Mouse (Mus musculus) embryonic facial prominence, embryonic 14.5 days (tissue): ENCODE data around the gene Gm2174. TPM values are rescaled to one million over a fixed set of nuclear protein-coding genes. Genes with fewer than 3 reads are reported as not detected.

Experiments
- ATAC-seq: fragments of 200-750 bp; cut with Nextera tagmentation; 2 replicates; pipeline ENCODE4 v1.8.0; 2017; ENCODE audit warnings: low read depth, moderate number of reproducible peaks, moderate TSS enrichment
- DNase-seq: peaks from one replicate; pipeline ENCODE4 v3.0.0-alpha.2; 2015; ENCODE audit warnings: low spot score
- H3K27ac ChIP-seq: fragments of 300-500 bp; sonication (generic); replicated peaks from 2 replicates; pipeline ENCODE4 v1.5.1; 2014; ENCODE audit warnings: low read depth, mild to moderate bottlenecking, low read length, moderate library complexity
- H3K27me3 ChIP-seq: fragments of 300-500 bp; sonication (generic); replicated peaks from 2 replicates; pipeline ENCODE4 v1.6.1; 2014; ENCODE audit warnings: low read length; ENCODE audit not compliant: control insufficient read depth, insufficient read depth
- H3K36me3 ChIP-seq: fragments of 300-500 bp; sonication (generic); 2 replicates; pipeline ENCODE4 v1.6.1; 2014; ENCODE audit warnings: low read length, mixed read lengths; ENCODE audit not compliant: control insufficient read depth, insufficient read depth
- H3K4me1 ChIP-seq: fragments of 300-500 bp; sonication (generic); 2 replicates; pipeline ENCODE4 v1.6.1; 2014; ENCODE audit warnings: antibody characterized with exemption, low read length; ENCODE audit not compliant: control insufficient read depth, insufficient read depth
- H3K4me2 ChIP-seq: fragments of 300-500 bp; sonication (generic); 2 replicates; pipeline ENCODE4 v1.6.1; 2014; ENCODE audit warnings: low read depth, mild to moderate bottlenecking, low read length, moderate library complexity, mixed read lengths
- H3K4me3 ChIP-seq: fragments of 300-500 bp; sonication (generic); 2 replicates; pipeline ENCODE4 v1.5.1; 2014; ENCODE audit warnings: low read depth, mild to moderate bottlenecking, low read length
- H3K9ac ChIP-seq: fragments of 300-500 bp; sonication (generic); 2 replicates; pipeline ENCODE4 v1.6.1; 2014; ENCODE audit warnings: low read depth, mild to moderate bottlenecking, low read length, moderate library complexity, mixed read lengths
- H3K9me3 ChIP-seq: fragments of 300-500 bp; sonication (generic); 2 replicates; pipeline ENCODE4 v1.6.1; 2016; ENCODE audit warnings: low read length; ENCODE audit not compliant: control insufficient read depth
- WGBS: fragments of 180-500 bp; shearing (Covaris S2); extraction: QIAGEN DNeasy Blood & Tissue Kit; methylation state at CpG from one replicate; pipeline ENCODE4 v1.1.7; 2014; 5-methylcytosine and 5-hydroxymethylcytosine counted together
- polyA plus RNA-seq: library from polyadenylated mRNA; unstranded; fragments of >200 nt; fragmentation: Nextera tagmentation; extraction: Ambion mirVana; gene quantifications from 2 replicates; pipeline ENCODE4 v1.2.1, GENCODE M21; 2014

Gm2174 gene
- polyA plus RNA-seq, 1 experiment from 2014 or later = 3.5 TPM

DNA sequence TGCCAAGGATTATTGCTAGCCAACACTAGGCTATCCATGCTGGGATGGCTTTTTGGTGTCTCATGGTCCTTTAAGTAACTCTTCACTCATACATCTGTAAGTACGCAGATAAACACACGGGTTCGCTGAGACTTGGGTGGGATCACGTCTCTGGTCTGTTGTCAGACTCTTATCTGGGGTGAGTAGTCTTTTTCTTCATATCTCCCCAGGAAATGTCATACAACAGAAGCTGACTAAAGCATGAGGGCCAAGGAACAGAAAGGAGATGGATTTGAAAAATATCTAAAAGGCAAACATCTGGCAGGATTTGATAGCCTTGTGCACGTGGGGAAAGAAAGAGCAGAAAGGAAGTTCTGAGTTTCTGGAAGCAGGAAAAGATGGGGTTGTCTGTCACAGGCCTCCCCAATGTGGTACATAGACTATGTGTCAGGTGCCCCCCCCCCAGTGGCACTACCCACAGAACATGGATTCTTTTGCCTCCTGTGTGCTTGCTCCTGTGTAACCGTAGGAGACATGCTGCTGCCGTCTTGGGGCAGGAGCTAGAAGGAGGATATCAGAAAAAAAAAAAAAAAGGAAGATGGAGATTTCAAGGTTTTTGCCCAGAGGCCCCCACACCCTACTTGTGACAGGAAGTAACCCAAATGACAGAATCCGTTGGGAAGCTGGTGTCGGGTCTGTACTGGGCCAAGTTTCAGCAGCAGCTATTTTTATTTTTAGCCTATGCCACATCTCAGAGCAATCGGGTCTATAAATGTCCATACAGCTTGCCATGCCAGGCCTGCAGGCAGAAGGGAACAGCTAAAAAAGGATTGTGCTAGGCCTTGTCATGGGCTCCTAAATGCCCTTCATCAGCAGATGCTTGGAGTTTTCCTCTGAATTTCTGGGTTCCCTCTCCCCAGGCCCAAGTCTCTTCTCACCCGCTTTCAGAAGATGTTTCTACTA, 1.0 kb upstream of the Gm2174 start:
- DNase-seq = no peak
- no peaks in the 10 kb centered on the region for H3K9me3 ChIP-seq
- no peaks in the 10 kb centered on the region for H3K4me1 ChIP-seq
- no peaks in the 10 kb centered on the region for H3K27me3 ChIP-seq
- H3K9ac ChIP-seq = no peak overlapping the region
- H3K36me3 ChIP-seq = no peaks in the 10 kb centered on the region
- H3K27ac ChIP-seq = no peak overlapping the region
- 71% methylated on average over 11 of the region's 11 CpGs for WGBS
- ATAC-seq = no peak
- no peak overlapping the region for H3K4me3 ChIP-seq
- no peak overlapping the region for H3K4me2 ChIP-seq

DNA sequence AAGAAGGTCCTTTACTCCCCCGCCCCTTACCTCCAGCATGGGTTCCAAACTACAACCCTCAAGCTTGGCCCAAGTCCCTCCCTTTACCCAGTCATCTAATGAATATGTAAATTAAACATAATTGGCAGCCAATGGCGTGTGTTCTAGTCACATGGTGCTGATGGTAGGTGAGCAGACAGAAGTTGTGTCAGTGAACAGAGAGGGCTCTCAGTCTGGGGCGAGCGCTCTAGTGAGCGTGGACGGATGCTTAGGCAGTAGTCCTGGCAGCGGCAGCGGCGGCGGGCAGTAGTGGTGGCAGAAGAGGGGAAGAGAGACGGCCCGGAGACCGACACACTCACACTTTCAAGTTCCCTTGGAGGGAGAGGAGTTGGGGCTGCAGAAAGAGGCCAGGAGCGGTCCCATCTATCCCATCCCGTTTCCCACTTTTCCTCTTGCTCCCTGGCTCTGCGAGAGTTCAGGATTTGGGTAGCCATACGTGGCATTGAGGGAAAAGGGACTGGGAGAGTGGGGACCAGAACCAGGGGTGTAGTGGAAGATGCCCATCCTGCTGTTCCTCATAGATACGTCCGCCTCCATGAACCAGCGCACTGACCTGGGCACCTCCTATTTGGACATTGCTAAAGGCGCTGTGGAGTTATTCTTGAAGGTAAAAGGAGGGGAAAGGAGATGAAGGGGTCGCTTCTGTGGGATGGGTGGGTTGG, 7.1 kb downstream of the Gm2174 start, which contains the start of gene Ints6l:
Ints6l (plus strand) TSS at position 187 of the 701 bp plus-strand sequence.
- Histone ChIP-seq H3K4me2 (peak within 1 kb of the TSS; percentile 51), H3K4me3 (peak within 1 kb of the TSS; percentile 53), H3K27me3 (no peaks in the 10 kb centered on the region), H3K36me3 (no peaks in the 10 kb centered on the region), H3K27ac (peak within 1 kb of the TSS; percentile 94), H3K9me3 (no peaks in the 10 kb centered on the region), H3K9ac (peak within 1 kb of the TSS; percentile 81), H3K4me1 (no peaks in the 10 kb centered on the region)
- WGBS = 35% methylated on average over 16 of the region's 22 CpGs
- ATAC-seq = peak; percentile 82
- DNase-seq = peak; percentile 95

DNA sequence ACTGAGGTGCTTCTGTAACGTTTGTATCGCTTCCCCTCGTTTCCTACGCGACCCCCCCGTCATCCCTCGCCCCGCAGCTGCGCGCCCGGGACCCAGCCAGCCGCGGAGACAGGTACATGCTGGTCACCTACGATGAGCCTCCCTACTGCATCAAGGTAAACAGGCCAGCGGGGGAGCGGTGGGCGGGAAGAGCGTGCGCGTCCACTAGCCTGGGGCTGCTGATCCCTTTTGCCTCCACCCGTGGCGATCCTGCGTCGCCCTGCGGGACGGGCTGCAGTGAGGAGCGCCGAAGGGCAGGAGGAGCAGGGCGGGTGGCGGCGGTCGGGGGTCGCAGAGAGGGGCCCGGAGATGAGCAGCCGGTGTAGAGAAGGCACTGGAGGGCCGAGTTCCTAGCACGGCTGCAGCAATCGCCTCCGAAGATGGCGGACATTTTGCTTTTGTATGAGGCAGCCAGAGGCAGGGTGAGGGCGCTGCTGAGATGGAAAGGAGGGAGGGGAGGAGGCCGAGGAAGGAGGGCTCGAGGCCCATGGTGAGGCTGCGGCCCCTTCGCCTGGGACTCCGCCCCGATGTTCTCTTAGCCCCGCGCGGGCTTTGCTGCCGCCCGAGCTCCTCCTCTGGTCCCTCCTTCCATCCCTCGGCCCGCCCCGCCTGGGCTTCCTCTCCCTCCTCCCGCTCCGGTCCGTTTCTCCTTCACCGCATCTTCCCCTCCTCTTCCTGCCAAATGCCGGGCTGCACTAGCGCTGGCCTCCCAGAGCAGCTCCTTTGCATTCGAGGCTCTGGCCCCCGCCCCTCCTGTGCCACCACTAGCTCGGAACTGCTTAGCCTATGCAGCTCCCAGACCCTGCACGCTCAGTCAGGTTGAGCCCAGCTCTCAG, 7.8 kb downstream of the Gm2174 start:
- Histone ChIP-seq H3K4me1 (no peaks in the 10 kb centered on the region), H3K9me3 (no peaks in the 10 kb centered on the region), H3K27me3 (no peaks in the 10 kb centered on the region), H3K27ac (peak overlapping the region; percentile 94), H3K4me2 (peak overlapping the region; percentile 54), H3K9ac (peak overlapping the region; percentile 81), H3K36me3 (no peaks in the 10 kb centered on the region), H3K4me3 (peak overlapping the region; percentile 53)
- ATAC-seq (peak; percentile 96), DNase-seq (peak; percentile 96)
- 23% methylated on average over 35 of the region's 65 CpGs for whole genome bisulfite sequencing

DNA sequence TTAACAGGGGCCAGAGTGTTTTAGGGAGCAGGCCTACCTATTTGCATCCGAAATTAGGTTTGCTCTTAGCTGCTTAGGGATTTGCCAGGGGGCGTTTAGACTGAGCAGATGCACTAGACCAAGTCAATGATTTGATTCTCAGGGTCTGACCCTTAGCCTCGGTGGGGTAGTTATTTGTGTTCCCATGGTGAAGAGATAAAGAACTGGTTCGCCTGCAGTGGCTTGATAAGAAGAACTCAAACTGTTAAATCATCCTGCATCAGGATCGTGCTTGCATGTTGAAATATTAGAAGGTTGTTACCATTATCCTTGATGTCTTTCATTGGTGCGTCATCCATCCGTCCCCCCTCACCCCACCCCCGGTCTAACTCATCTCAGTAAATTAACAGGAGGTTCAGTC, 8.6 kb downstream of the Gm2174 start:
- H3K4me3 ChIP-seq = peak overlapping the region; percentile 53
- peak overlapping the region; percentile 36 for H3K9ac ChIP-seq
- no peaks in the 10 kb centered on the region for H3K27me3 ChIP-seq
- H3K4me2 ChIP-seq = peak overlapping the region; percentile 54
- no peaks in the 10 kb centered on the region for H3K4me1 ChIP-seq
- 16% methylated on average over 8 of the region's 8 CpGs for WGBS
- peak overlapping the region; percentile 64; the same call in 1 of the 2 replicates for H3K27ac ChIP-seq
- H3K36me3 ChIP-seq = no peaks in the 10 kb centered on the region
- H3K9me3 ChIP-seq = no peaks in the 10 kb centered on the region
- DNase-seq (no peak), ATAC-seq (no peak)

DNA sequence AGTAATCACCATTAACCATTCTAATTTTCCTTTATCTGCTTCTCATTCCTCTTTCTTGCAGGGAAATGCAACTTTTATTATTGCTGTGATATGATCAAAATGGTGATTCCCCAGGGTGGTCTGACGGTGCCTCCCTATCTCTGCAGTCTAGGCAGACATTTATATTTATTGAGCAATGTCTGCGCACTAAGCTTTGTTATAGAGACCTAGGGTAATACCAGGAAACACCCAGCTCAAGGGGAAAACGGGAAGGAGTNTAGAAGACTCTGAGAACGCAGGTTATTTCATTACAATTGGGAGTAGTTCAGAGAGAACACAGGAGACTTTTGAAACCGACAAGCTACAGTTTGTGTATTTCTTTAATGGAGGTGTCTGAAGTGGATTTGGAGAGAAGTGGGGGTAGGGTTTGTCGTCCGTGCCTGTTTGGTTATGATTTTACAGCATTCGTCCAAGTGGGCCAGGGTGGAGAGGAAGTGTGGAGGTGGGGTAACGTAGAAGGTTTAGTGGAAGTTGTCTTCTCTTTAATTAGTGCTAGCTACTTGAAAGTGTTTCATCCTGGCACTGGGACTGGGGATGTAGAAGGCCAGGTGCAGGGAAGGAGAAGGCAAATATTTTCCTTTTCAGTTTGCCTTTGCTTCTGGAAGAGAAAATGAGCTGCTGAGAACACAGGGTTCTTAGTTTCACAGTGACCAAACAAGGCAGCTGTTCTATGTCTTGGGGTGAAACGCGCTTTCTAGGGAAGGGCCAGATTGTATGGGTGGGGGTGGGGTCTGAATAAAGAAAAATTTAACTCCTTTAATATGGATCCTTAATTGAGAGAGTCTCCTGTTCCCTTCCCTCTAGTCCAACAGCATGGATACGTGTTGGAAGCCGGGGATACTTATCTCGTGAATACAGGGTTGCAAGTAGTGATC, 14.5 kb downstream of the Gm2174 start:
- DNase-seq = no peak
- ATAC-seq = no peak
- WGBS = 66% methylated on average over 14 of the region's 14 CpGs

DNA sequence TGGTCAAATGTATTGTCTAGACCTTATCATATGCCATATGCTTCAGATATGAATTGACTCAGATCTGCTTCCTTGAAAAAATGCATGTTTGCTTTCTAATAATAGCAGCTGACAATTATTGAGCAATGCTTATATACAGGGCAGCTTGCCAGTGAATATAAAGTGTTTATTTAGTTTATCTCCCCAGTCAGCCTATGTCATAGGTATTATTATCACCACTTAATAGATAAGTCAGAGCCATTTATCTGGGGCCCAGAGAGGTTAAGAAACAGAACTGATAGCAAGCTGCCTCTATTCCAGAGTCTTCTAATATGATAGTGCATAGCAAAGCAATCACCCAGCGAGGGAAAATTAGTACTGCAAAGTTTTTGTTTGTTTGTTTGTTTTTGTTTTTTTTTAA, 17.1 kb downstream of the Gm2174 start:
- DNase-seq = no peak
- no peaks in the 10 kb centered on the region for H3K27me3 ChIP-seq
- no peak overlapping the region for H3K4me2 ChIP-seq
- H3K4me1 ChIP-seq = no peaks in the 10 kb centered on the region
- 87% methylated on average over 1 of the region's 1 CpGs for WGBS
- H3K4me3 ChIP-seq = no peak overlapping the region
- H3K27ac ChIP-seq = no peak overlapping the region
- no peak for ATAC-seq
- no peaks in the 10 kb centered on the region for H3K36me3 ChIP-seq
- H3K9ac ChIP-seq = no peak overlapping the region
- H3K9me3 ChIP-seq = no peaks in the 10 kb centered on the region

More for the DNA sequence above, 14.5 kb downstream of the Gm2174 start:
- H3K4me2 ChIP-seq = no peak overlapping the region; the same call in 1 of the 2 replicates
- H3K36me3 ChIP-seq = no peaks in the 10 kb centered on the region
- H3K4me3 ChIP-seq = no peak overlapping the region
- no peak overlapping the region for H3K27ac ChIP-seq
- no peaks in the 10 kb centered on the region for H3K9me3 ChIP-seq
- no peak overlapping the region for H3K9ac ChIP-seq
- no peaks in the 10 kb centered on the region for H3K27me3 ChIP-seq
- no peaks in the 10 kb centered on the region for H3K4me1 ChIP-seq

DNA sequence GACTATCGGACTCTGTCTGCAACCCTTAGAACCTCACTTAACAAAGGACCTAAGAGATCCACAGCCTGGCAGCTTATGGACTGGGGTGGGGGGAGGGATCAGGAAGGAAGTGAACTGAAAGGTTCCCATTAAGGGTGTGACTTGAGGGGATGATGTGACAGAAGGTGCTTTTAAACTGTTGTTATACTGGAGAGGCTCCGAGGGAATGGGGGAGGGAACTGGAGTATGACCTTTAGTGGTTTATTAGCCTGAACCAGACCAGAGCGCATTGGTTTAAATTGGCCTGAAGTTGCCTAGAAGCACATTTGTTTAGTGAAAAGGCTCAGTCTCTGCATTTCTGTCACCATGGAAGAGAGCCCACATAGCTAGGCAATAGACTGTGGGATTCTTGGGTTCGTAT, 19.9 kb downstream of the Gm2174 start:
- WGBS = 51% methylated on average over 4 of the region's 4 CpGs
- Histone ChIP-seq H3K4me1 (no peaks in the 10 kb centered on the region), H3K4me3 (no peak overlapping the region), H3K4me2 (no peak overlapping the region), H3K9ac (no peak overlapping the region), H3K27me3 (no peaks in the 10 kb centered on the region), H3K27ac (no peak overlapping the region), H3K36me3 (no peaks in the 10 kb centered on the region), H3K9me3 (0 out of 2 replicates have a peak, but pooled peaks cover 2% of the 10 kb centered on the region)
- DNase-seq (no peak), ATAC-seq (no peak)
